Mouse (Mus musculus) ES-Bruce4 (cell line): ENCODE measurements around the gene Gm28048. TPM values are rescaled to one million over a fixed set of nuclear protein-coding genes. Genes with fewer than 3 reads are reported as not detected.

Source experiments
- H3K27ac ChIP-seq: 2 replicates; pipeline ENCODE4 v1.5.1; 2012; ENCODE audit warnings: low read length, inconsistent platforms; ENCODE audit not compliant: insufficient read depth
- H3K27me3 ChIP-seq: 2 replicates; pipeline ENCODE4 v1.6.1; 2012; ENCODE audit warnings: mild to moderate bottlenecking, low read length, inconsistent platforms; ENCODE audit not compliant: control insufficient read depth, poor library complexity, insufficient read depth, severe bottlenecking
- H3K36me3 ChIP-seq: 2 replicates; pipeline ENCODE4 v1.6.1; 2012; ENCODE audit warnings: inconsistent platforms, mild to moderate bottlenecking, low read length, moderate library complexity; ENCODE audit not compliant: control insufficient read depth, poor library complexity, insufficient read depth, severe bottlenecking
- H3K4me1 ChIP-seq: one replicate; pipeline ENCODE4 v1.8.1; 2011; ENCODE audit warnings: low read length; ENCODE audit not compliant: control insufficient read depth, insufficient read depth
- H3K4me3 ChIP-seq: 2 replicates; pipeline ENCODE4 v1.5.1; 2011; ENCODE audit warnings: low read depth, mild to moderate bottlenecking, low read length
- H3K9ac ChIP-seq: 2 replicates; pipeline ENCODE4 v1.6.1; 2012; ENCODE audit warnings: low read depth, mild to moderate bottlenecking, inconsistent platforms; ENCODE audit not compliant: poor library complexity, severe bottlenecking
- H3K9me3 ChIP-seq: replicated peaks from 2 replicates; pipeline ENCODE4 v1.6.1; 2012; ENCODE audit warnings: mild to moderate bottlenecking, low read length, inconsistent platforms; ENCODE audit not compliant: control insufficient read depth, poor library complexity, insufficient read depth, severe bottlenecking
- CTCF ChIP-seq: IDR thresholded peaks from one replicate; pipeline ENCODE4 v1.8.1; 2011; ENCODE audit warnings: low read depth, low read length
- EP300 ChIP-seq: IDR thresholded peaks from 2 replicates; pipeline ENCODE4 v1.6.1; 2011; ENCODE audit warnings: low read depth, low read length; ENCODE audit not compliant: insufficient read depth
- POLR2A ChIP-seq: IDR thresholded peaks from one replicate; pipeline ENCODE4 v1.8.1; 2011; ENCODE audit warnings: low read length; ENCODE audit not compliant: insufficient read depth
- polyA plus RNA-seq: library from polyadenylated mRNA; stranded (reverse); fragments of >200 nt; gene quantifications from 2 replicates; pipeline ENCODE4 v1.2.4, GENCODE M21; 2011; ENCODE audit warnings: low read depth; ENCODE audit not compliant: missing spikeins, insufficient read depth, insufficient read length

The Gm28048 gene
- polyA plus RNA-seq, 1 experiment, result 33.6 TPM

DNA sequence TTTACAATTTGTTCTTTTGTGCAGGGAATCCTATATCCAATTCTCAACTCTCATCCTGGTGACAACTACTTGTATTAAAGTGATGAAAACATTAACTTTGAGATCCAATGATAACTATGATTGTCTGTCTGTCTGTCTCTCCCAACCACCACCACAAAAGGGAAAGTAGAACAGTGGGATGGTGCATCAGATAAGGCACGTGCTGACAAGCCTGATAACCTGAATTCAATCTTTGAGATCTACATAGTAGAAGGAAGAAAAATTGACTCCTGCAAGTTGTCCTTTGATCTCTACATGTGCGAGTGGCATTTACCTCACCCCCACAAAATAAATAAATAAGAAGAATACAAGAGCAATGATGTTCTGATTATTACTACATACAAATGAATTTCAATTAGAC lies 62.6 kb downstream of the Gm28048 start:
- Histone ChIP-seq H3K4me3 (no peak overlapping the region), H3K27ac (no peak overlapping the region), H3K4me1 (no peaks in the 10 kb centered on the region), H3K36me3 (no peaks in the 10 kb centered on the region), H3K27me3 (no peaks in the 10 kb centered on the region), H3K9me3 (no peaks in the 10 kb centered on the region), H3K9ac (no peak overlapping the region)
- no peak for TF ChIP-seq EP300
- no peak for TF ChIP-seq POLR2A
- no peak for TF ChIP-seq CTCF

DNA sequence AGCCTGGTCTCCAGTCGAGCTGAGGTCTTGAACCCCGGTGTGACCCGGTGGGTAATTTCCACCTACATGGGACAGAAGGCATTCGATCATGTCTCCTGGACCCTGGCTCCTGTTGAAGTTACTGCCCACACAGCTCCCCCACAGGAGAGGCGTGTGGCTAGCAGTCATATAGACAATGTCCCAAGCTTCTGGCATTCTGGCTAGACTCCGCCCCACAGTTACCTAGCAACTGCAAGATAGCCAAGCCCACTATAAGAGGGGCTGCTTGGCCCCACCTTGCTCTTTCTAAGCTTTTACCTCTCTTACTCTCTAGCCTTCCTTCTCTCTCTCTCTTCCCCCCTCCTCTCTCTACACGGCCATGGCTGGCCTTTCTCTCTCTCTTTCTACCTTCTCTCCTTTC lies 64.1 kb downstream of the Gm28048 start:
- TF ChIP-seq POLR2A (no peak), EP300 (no peak), CTCF (no peak)

GRCm38 (mm10) chr11:22913744-22914143 lies 68.1 kb downstream of the Gm28048 start:
- H3K27me3 ChIP-seq, result no peaks in the 10 kb centered on the region
- TF ChIP-seq CTCF, result no peak
- TF ChIP-seq POLR2A, result no peak
- TF ChIP-seq EP300, result no peak
- H3K4me3 ChIP-seq, result no peak overlapping the region
- no peaks in the 10 kb centered on the region for H3K9me3 ChIP-seq
- no peak overlapping the region for H3K9ac ChIP-seq
- no peak overlapping the region for H3K27ac ChIP-seq
- no peaks in the 10 kb centered on the region for H3K4me1 ChIP-seq
- no peaks in the 10 kb centered on the region for H3K36me3 ChIP-seq

More for the DNA sequence above, 64.1 kb downstream of the Gm28048 start:
- Histone ChIP-seq H3K9me3 (no peaks in the 10 kb centered on the region), H3K4me3 (no peak overlapping the region), H3K4me1 (no peaks in the 10 kb centered on the region), H3K27ac (no peak overlapping the region), H3K9ac (no peak overlapping the region), H3K27me3 (no peaks in the 10 kb centered on the region), H3K36me3 (no peaks in the 10 kb centered on the region)

GRCm38 (mm10) chr11:22911831-22912230 lies 70.1 kb downstream of the Gm28048 start:
- Histone ChIP-seq H3K9me3 (no peaks in the 10 kb centered on the region), H3K27me3 (no peaks in the 10 kb centered on the region), H3K4me3 (no peak overlapping the region), H3K27ac (no peak overlapping the region), H3K9ac (no peak overlapping the region), H3K4me1 (no peaks in the 10 kb centered on the region), H3K36me3 (no peaks in the 10 kb centered on the region)
- TF ChIP-seq EP300 (no peak), CTCF (no peak), POLR2A (no peak)

- H3K9ac ChIP-seq, result no peak overlapping the region
- no peaks in the 10 kb centered on the region for H3K36me3 ChIP-seq
- no peaks in the 10 kb centered on the region for H3K4me1 ChIP-seq
- H3K27me3 ChIP-seq, result no peaks in the 10 kb centered on the region
- no peak overlapping the region for H3K27ac ChIP-seq
- H3K9me3 ChIP-seq, result peaks cover 15% of the 10 kb centered on the region
- no peak overlapping the region for H3K4me3 ChIP-seq
- TF ChIP-seq EP300, result no peak
- TF ChIP-seq POLR2A, result no peak
- TF ChIP-seq CTCF, result no peak
Measured at GRCm38 (mm10) chr11:22906453-22906865, 75.4 kb downstream of the Gm28048 start.

GRCm38 (mm10) chr11:22902923-22903322 lies 79.0 kb downstream of the Gm28048 start:
- Histone ChIP-seq H3K27me3 (no peaks in the 10 kb centered on the region), H3K36me3 (no peaks in the 10 kb centered on the region; the same call in 1 of the 2 replicates), H3K9me3 (peaks cover 19% of the 10 kb centered on the region), H3K9ac (no peak overlapping the region), H3K4me1 (peaks cover 4% of the 10 kb centered on the region), H3K4me3 (no peak overlapping the region), H3K27ac (no peak overlapping the region)
- TF ChIP-seq POLR2A (no peak), EP300 (no peak), CTCF (no peak)
